Mouse (Mus musculus) bone marrow, adult 2 months (tissue): ENCODE data around the gene Scd4.

Experiments
- CTCF ChIP-seq: fragments of 200-500 bp; IDR thresholded peaks from 2 replicates; pipeline ENCODE4 v1.5.1; 2011; ENCODE audit warnings: low read length, control low read depth; ENCODE audit not compliant: control insufficient read depth, insufficient read depth
- POLR2A ChIP-seq: fragments of 200-500 bp; IDR thresholded peaks from 2 replicates; pipeline ENCODE4 v1.6.1; 2011; ENCODE audit warnings: low read depth, mild to moderate bottlenecking, control low read depth, low read length, borderline replicate concordance; ENCODE audit not compliant: control insufficient read depth

- TF ChIP-seq CTCF, result no peak
- no peak for TF ChIP-seq POLR2A
Measured at GRCm38 (mm10) chr19:44292483-44292882, 40.4 kb upstream of the Scd4 start.
